Mouse (Mus musculus) common myeloid progenitor, adult 5-6 weeks (primary cell): ENCODE data around the gene Hist2h2be. TPM values are rescaled to one million over a fixed set of nuclear protein-coding genes. Genes with fewer than 3 reads are reported as not detected.
A peak's percentile ranks its signal among the peaks of the same experiment; 100 is the strongest.
"Not testable (repeated sequence)": the region's sequence is repeated elsewhere in the genome, so short reads cannot be mapped to it uniquely, and the experiment has no call there.

Experiments used
- ATAC-seq: replicated peaks from 2 replicates; pipeline ENCODE4 v1.8.0; 2016; ENCODE audit warnings: low read depth, mild to moderate bottlenecking, moderate TSS enrichment, inconsistent platforms; ENCODE audit not compliant: poor library complexity, severe bottlenecking
- total RNA-seq: library from RNA; stranded (forward); fragments of 200-1000, 187-1606 nt; gene quantifications from 2 replicates; pipeline ENCODE4 v1.2.3, GENCODE M21; 2017

Gene Hist2h2be
- total RNA-seq, 1 experiment from 2014 or later: 8.3 TPM

DNA sequence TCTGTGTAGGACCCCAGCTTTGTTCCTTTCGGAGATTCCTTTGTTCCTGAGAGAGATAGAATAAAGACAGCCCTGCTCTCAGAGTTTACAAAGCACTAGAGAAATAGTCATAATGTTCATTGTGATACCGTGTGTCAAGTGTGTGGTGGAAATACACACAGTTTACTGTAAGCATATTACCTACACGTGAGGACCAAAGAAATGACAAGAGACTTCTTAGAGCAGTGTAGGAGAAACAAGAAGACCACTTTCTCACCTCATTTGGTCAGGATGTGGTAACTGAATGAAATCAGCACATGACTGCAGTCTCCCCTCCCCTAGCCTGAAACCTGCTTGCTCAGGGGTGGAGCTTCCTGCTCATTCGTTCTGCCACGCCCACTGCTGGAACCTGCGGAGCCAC lies 22.7 kb upstream of the Hist2h2be start:
- ATAC-seq: peak; percentile 42

DNA sequence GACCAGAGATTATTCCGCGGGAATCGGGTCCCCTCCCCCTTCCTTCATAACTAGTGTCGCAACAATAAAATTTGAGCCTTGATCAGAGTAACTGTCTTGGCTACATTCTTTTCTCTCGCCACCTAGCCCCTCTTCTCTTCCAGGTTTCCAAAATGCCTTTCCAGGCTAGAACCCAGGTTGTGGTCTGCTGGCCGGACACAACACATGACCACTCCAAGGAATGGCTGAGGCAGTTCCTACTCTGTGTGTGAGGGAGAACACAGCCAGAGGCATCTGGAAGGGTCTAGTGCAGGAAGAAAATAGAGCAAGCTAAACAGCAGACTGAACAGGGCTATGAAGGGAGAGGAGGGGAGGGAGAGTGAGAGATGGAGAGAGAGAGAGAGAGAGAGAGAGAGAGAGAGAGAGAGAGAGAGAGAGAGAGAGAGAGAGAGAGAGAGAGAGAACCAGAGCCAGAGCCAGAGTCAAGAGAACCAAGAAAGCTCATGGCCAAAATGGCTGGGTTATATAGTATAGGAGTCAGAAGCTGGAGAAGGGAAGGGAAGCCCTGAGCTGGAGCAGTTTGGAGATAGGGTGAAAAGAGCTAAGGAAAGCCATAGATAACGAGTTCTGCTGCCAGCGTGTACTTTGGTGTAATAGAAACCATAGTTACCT lies 22.2 kb upstream of the Hist2h2be start:
- not testable (repeated sequence) for ATAC-seq

GRCm38 (mm10) chr3:96199731-96200130 lies 21.2 kb upstream of the Hist2h2be start:
- ATAC-seq: no peak

- no peak for ATAC-seq
These were observed 13.1 kb upstream of the Hist2h2be start for GRCm38 (mm10) chr3:96207819-96208218.

- 0 out of 2 replicates have a peak, but pooled peaks have one; percentile 22 for ATAC-seq
These were observed 11.7 kb upstream of the Hist2h2be start for GRCm38 (mm10) chr3:96209242-96209641.

- peak; percentile 13; the same call in 1 of the 2 replicates for ATAC-seq
These were observed 1.7 kb upstream of the Hist2h2be start for GRCm38 (mm10) chr3:96219191-96219641.

- ATAC-seq: peak; percentile 53
These were observed 1.2 kb upstream of the Hist2h2be start, which contains the start of the genes Bola1 and Hist2h2ab for GRCm38 (mm10) chr3:96219661-96220130. Gene Bola1 (minus strand): TSS chr3:96219709. Gene Hist2h2ab (plus strand): TSS chr3:96219865.

- ATAC-seq: not testable (repeated sequence)
These were observed 671 bp upstream of the Hist2h2be start for GRCm38 (mm10) chr3:96220131-96220764.

- ATAC-seq: no peak
These were observed 720 bp downstream of the Hist2h2be start for GRCm38 (mm10) chr3:96221640-96222038.

DNA sequence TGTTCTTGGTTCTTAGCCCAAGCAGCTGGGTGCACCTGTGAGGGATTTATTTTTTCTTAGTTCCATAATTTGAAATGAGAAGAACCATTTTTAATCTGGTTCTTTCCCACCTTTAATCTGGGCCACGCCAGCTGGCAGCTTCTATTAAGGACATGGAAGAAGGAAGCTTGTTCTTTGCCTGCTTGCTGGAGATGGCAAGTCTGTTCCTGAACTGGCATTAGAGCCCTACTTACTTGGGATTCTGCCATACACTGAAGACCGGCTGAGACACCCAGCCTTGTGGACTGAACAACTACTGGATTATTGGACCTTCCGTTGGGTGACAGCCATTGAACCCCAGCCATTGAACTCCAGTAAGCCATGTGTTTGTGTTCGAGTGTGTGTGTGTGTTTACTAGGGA lies 1.9 kb downstream of the Hist2h2be start:
- ATAC-seq: no peak

- ATAC-seq: no peak
These were observed 4.5 kb downstream of the Hist2h2be start for GRCm38 (mm10) chr3:96225421-96225820.

- ATAC-seq: peak; percentile 29; the same call in 1 of the 2 replicates
These were observed 6.1 kb downstream of the Hist2h2be start for GRCm38 (mm10) chr3:96226695-96227648.

DNA sequence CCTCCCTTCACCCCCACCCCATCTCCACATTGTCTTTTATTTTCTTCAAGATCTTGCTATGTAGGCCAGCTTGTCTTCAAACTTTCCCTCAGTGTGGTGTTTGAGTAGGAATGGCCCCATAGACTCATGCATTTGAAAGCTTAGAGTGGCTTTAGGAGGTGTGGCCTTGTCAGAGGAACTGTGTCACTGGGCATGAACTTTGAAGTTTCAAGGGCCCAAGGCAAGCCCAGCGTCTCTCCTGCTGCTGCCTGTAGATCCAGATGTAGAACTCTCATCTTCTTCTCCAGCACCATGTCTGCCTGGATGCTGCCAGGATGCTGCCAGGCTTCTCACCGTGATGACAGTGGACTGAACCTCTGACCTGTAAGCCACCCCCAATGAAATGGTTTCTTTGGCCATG lies 7.9 kb downstream of the Hist2h2be start:
- ATAC-seq: no peak

DNA sequence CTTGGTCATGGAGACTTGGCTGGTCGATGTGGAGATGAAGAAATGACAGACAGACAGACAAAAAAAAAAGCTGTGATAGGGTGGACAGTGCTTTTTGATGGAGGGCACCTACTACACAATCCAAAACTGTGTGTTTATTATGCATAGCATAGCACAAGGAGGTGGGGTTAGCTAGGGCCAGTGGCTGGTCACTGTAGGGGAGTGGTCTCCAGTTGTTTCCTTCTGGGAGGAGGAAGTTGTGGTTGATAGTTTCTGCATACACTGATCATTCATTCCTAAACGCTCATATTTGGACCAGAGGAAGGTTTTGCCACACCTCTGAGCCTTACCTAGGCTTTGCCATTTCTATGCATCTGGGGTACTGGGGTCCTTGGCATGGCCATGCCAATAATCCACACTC lies 9.5 kb downstream of the Hist2h2be start:
- ATAC-seq: 0 out of 2 replicates have a peak, but pooled peaks have one; percentile 33

DNA sequence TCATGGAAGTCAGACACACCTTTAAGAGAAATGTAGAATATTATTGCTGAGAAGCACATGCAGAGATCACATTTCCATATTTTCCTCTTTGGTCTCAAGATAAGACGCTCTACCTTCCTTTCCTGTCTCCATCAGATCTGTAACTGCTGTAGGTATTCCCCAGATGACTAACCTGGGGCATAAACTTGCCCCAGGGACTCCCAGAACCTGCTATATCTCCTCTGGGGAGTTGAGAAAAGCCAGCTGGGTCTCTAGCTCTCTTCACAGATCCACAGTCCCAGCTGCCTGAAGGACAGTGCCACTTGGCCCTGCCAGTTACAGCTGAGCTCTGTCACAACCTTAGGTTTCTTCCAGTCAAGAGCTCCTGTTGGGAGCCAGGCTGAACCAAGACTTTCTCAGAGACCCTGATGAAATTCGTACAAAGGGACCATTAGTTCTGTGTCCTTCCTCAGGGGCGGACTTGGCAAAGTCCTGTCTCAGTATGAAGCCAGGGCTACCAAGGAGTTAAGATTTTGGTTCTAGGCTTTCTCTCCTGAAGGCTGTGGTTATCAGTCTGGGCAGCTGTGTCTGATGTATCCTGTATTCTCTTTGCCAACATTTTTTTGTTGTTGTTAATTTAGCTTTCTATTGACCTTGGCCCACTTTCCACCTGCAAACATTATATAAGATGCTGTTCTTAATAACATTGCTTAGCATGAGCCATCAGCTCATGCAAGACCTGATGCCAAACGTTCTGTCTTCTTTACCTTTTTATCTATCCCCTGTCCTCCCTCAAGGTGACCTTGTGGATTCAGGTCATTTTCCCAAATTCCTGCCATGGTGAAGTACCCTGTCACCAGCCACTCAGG lies 10.2 kb downstream of the Hist2h2be start:
- ATAC-seq: no peak

- no peak for ATAC-seq
These were observed 10.8 kb downstream of the Hist2h2be start for GRCm38 (mm10) chr3:96231758-96232120.

GRCm38 (mm10) chr3:96234914-96235313 lies 14.0 kb downstream of the Hist2h2be start:
- no peak for ATAC-seq

DNA sequence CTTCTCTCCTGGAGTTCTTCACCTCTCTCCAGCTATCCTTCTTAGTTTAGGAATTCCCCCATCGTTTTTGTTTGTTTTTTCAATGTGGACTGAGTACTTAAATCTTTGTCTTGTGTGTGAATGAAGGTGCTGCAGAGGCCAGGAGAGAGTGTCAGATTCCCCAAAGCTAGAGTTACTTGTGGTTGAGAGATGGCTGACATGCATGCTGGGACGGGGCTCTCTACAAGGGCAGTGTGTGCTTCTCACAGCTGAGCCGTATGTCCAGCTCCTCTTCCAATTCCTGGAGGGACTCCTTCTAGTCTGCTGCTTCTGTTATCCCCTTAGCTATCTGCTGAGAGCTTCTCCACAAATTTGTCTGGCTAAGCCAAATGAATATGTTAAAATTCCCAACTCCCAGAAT lies 14.9 kb downstream of the Hist2h2be start:
- no peak for ATAC-seq

DNA sequence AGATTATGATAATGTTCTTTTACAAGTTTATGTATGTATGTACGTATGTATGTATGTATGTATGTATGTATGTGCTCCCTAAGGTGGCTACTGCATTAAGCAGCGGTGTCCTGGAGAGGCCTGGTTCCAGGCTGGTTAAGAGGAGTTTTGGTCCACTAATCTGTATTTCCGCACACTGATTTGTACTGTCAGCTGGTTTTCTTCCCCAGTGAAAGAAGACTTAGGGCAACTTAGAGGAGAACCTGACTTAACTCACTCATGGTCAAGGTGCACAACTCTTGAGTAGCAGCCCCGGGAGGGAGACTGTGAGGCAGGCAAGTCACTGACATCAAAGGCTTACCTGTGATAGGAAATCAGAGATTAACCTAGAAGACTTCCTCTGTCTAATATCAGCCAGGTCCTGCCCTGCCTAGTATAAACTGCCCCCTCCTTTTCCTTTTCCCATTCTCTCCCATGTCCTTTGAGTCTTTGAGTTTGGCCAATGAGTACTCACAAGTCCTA lies 16.0 kb downstream of the Hist2h2be start:
- no peak for ATAC-seq
